Mouse (Mus musculus): ENCODE results near the gene Frmd4b. TPM values are rescaled to one million over a fixed set of nuclear protein-coding genes. Genes with fewer than 3 reads are reported as not detected.

Gene Frmd4b
- polyA plus RNA-seq, 1 experiment, result 15.4 TPM

DNA sequence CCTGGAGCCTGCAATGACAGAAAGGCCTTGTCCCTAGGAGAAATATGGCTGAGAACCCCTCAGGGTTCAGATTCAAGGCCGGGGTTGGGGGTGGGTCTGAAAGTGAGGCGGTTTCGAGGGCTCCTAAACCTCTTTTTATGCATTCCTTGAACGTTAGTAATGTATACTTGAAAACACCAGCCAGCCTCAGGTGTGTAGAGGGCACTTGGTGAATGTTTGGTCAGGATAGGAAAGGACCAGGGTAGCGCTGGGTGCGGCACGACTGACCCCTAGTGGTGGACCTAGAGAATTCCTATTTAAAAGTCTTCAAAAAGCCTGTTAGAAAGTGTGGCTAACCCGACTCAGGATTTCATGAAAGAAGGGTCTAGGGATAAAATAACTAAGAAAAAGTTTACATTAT lies 91.2 kb downstream of the Frmd4b start:
- no peak overlapping the region for H3K27ac ChIP-seq (ENCODE audit: control insufficient read depth, insufficient read depth, low read depth, low read length, poor library complexity)
- H3K4me3 ChIP-seq (replicated peaks; ENCODE audit: control insufficient read depth, low read depth, low read length), result no peak overlapping the region
- 21% methylated on average over 8 of the region's 8 CpGs for whole genome bisulfite sequencing
- H3K4me1 ChIP-seq (ENCODE audit: control insufficient read depth, insufficient read depth, low read length), result no peaks in the 10 kb centered on the region
- no peak for TF ChIP-seq POLR2A (IDR thresholded peaks at IDR 0.05; ENCODE audit: borderline replicate concordance, control insufficient read depth, low read depth, low read length)
- TF ChIP-seq CTCF (IDR thresholded peaks at IDR 0.05; ENCODE audit: control insufficient read depth, insufficient read depth, low read length), result peak; percentile 85

DNA sequence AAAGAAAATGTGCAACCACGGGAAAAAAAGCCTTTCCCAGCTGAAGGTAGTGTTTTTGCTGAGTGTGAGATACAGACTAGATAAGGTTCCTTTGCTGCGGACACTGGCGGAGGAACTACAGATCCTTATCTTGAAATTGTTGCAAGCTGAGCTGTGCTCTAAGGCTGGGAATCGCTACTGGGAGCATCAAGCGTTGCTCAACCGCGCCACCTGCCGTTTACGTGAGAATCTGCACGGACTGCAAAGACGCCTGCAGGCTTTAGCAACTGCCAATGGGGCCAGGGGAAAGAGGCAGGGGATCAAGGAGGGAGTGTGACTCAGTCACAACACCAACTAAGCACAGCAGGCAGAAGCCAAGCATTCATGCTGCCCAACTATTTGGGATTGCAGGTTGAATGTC lies 94.2 kb downstream of the Frmd4b start:
- WGBS, result under 1% methylated on average over 11 of the region's 11 CpGs
- Histone ChIP-seq H3K4me3 (replicated peaks; ENCODE audit: control insufficient read depth, low read depth, low read length) (no peak overlapping the region), H3K4me1 (ENCODE audit: control insufficient read depth, insufficient read depth, low read length) (no peaks in the 10 kb centered on the region), H3K27ac (ENCODE audit: control insufficient read depth, insufficient read depth, low read depth, low read length, poor library complexity) (no peak overlapping the region)
- no peak for TF ChIP-seq POLR2A (IDR thresholded peaks at IDR 0.05; ENCODE audit: borderline replicate concordance, control insufficient read depth, low read depth, low read length)
- peak; percentile 89 for TF ChIP-seq CTCF (IDR thresholded peaks at IDR 0.05; ENCODE audit: control insufficient read depth, insufficient read depth, low read length)

DNA sequence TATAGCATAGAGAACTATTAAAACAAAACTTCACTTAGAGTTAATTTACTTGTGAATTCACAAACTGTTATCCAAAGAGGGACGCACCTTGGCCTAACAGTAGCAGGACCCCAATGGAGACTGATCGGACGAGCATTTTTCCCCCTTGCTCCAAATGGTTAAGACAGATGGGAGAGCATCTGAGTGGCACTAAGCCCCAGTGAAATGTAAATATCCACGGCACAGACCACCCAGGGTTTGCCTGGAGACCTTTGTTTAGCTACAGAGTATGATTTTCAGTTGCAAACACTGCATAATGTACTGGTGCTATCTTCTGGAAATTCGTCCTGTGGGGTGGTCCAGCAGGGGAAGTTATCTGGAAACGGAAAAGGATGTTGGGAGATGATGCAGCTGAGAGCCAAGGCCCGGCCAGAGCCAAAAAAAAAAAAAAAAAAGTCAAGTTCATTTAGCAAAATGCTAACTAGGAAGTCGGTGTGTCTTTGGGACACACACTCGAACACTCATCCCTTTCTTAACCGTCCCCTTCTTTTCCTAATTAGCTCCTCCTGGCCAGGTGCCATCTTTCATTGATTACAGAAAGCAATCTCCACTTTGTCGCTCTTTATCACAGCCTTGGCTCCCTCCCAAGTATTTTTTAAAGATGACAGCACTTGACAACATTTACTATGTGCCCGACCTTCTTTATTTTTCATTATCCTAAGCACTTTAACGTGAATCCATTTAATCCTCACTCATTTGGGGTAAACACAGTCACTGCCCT lies 95.9 kb downstream of the Frmd4b start:
- TF ChIP-seq CTCF (IDR thresholded peaks at IDR 0.05; ENCODE audit: control insufficient read depth, insufficient read depth, low read length), result no peak
- no peak for TF ChIP-seq POLR2A (IDR thresholded peaks at IDR 0.05; ENCODE audit: borderline replicate concordance, control insufficient read depth, low read depth, low read length)
- no peak overlapping the region for H3K4me3 ChIP-seq (replicated peaks; ENCODE audit: control insufficient read depth, low read depth, low read length)
- H3K4me1 ChIP-seq (ENCODE audit: control insufficient read depth, insufficient read depth, low read length), result no peaks in the 10 kb centered on the region
- no peak overlapping the region for H3K27ac ChIP-seq (ENCODE audit: control insufficient read depth, insufficient read depth, low read depth, low read length, poor library complexity)
- 69% methylated on average over 13 of the region's 13 CpGs for WGBS

DNA sequence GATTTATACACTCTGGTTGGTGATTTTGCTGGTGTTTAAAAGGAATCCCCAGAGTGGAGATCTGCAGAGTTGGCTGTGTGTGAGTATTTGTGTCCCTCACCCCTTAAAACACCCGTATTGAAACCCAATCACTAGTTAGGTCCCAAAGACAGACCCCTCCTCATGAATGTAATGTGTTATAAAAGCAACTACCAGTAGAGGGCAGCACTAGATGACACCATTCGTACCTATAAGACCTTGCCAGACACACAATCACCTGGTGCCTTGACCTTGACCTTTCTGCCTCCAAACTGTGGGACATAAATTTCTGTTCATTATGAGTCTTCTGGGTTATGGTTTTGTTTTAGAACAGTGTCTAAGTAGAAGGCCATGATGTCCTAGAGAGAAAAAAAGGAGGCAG lies 96.8 kb downstream of the Frmd4b start:
- Histone ChIP-seq H3K4me1 (ENCODE audit: control insufficient read depth, insufficient read depth, low read length) (no peaks in the 10 kb centered on the region), H3K4me3 (replicated peaks; ENCODE audit: control insufficient read depth, low read depth, low read length) (no peak overlapping the region), H3K27ac (ENCODE audit: control insufficient read depth, insufficient read depth, low read depth, low read length, poor library complexity) (no peak overlapping the region)
- no peak for TF ChIP-seq POLR2A (IDR thresholded peaks at IDR 0.05; ENCODE audit: borderline replicate concordance, control insufficient read depth, low read depth, low read length)
- TF ChIP-seq CTCF (IDR thresholded peaks at IDR 0.05; ENCODE audit: control insufficient read depth, insufficient read depth, low read length), result no peak
- 47% methylated on average over 2 of the region's 2 CpGs for WGBS

DNA sequence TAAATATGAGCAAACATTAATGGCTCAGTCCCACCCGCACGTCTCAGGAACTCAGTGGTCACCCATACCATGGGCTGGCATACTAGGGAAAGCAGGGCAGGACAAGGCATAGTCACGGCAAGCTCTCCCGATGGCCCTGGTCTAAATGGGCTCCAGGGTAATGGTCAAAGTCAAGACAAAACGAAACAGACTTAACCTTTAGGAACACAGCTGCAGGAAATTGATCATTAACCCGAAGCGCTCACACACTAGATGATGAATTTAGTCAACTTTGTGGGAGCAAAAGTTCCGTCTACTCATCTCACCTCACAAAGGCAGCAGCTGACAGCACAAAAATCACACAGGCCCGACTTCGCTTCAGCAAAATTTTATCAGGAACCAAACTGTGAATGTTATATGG lies 97.8 kb downstream of the Frmd4b start:
- no peaks in the 10 kb centered on the region for H3K4me1 ChIP-seq (ENCODE audit: control insufficient read depth, insufficient read depth, low read length)
- H3K4me3 ChIP-seq (replicated peaks; ENCODE audit: control insufficient read depth, low read depth, low read length), result no peak overlapping the region
- TF ChIP-seq CTCF (IDR thresholded peaks at IDR 0.05; ENCODE audit: control insufficient read depth, insufficient read depth, low read length) (no peak), POLR2A (IDR thresholded peaks at IDR 0.05; ENCODE audit: borderline replicate concordance, control insufficient read depth, low read depth, low read length) (no peak)
- WGBS, result 85% methylated on average over 10 of the region's 10 CpGs
- no peak overlapping the region for H3K27ac ChIP-seq (ENCODE audit: control insufficient read depth, insufficient read depth, low read depth, low read length, poor library complexity)

DNA sequence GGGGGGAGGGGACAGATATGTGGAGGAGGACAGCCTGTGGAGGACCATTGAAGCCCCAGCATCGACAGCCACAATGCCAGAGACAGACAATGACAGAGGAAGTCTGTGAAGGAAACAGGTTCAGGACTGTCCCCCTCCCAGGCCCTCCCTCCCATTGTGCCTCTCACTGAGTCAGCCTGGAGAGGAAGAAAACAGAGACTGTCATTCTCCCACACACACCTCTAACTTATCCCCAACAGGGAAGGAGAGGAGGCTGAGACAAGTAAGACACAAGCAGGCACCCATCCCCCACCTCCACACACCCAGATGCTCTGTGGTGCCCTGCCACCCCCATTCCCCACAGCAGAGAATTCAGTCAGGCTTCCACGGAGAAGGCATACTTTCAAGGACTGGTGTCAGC lies 98.9 kb downstream of the Frmd4b start:
- Histone ChIP-seq H3K27ac (ENCODE audit: control insufficient read depth, insufficient read depth, low read depth, low read length, poor library complexity) (no peak overlapping the region), H3K4me1 (ENCODE audit: control insufficient read depth, insufficient read depth, low read length) (no peaks in the 10 kb centered on the region), H3K4me3 (replicated peaks; ENCODE audit: control insufficient read depth, low read depth, low read length) (no peak overlapping the region)
- TF ChIP-seq POLR2A (IDR thresholded peaks at IDR 0.05; ENCODE audit: borderline replicate concordance, control insufficient read depth, low read depth, low read length) (no peak), CTCF (IDR thresholded peaks at IDR 0.05; ENCODE audit: control insufficient read depth, insufficient read depth, low read length) (no peak)
- WGBS, result 12% methylated on average over 2 of the region's 2 CpGs

DNA sequence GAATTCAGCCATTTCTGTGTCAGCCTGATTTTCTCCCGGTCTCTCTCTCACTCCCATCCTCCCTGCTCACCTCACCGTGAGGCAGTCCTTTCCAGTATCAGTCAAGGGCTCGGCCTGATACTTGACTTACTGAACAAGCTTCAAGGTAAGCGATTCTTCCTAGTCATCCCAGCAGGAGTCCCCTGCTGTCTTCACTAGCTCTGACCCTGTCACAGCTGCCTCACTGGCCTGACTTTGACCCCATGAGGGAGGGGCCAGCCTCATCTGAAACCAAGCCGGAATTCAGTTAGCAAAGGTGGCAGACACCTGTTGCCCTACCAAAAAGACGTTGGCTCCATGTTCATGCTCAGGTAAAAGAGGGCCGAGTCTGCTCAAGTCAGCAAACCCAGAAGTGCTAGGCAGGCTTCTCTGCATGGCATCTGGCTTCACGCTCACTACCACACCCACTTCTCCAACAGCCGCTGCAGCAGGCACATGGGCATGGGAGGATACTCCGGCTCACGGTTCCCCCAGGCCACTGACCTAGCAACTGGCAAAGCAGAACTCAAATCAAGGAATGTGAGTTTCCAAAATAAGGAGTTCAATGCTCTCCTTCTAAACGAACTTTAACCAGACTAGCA lies 99.6 kb downstream of the Frmd4b start:
- Histone ChIP-seq H3K4me3 (replicated peaks; ENCODE audit: control insufficient read depth, low read depth, low read length) (no peak overlapping the region), H3K27ac (ENCODE audit: control insufficient read depth, insufficient read depth, low read depth, low read length, poor library complexity) (no peak overlapping the region), H3K4me1 (ENCODE audit: control insufficient read depth, insufficient read depth, low read length) (no peaks in the 10 kb centered on the region)
- WGBS, result 75% methylated on average over 12 of the region's 12 CpGs
- TF ChIP-seq CTCF (IDR thresholded peaks at IDR 0.05; ENCODE audit: control insufficient read depth, insufficient read depth, low read length) (no peak), POLR2A (IDR thresholded peaks at IDR 0.05; ENCODE audit: borderline replicate concordance, control insufficient read depth, low read depth, low read length) (no peak)

DNA sequence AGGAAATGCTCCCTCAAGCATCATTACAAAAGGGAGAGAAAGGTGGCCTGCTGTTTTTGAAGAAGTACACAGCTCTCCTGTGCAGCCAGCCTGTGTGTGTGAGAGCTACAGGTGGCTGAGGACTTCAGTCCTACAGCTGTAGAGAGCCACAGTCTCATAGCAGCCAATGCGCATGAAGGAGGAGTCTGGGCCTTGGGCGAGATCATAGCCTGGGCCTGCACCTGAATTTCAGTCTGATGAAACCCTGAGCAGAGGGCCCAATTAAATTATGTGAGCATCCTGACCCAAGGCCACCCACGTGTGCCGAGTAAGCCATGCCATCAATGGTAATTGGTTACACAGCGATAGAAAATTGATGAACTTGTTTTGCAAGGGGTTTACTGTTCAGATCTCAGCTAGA lies 100.4 kb downstream of the Frmd4b start:
- H3K4me3 ChIP-seq (replicated peaks; ENCODE audit: control insufficient read depth, low read depth, low read length), result no peak overlapping the region
- no peak overlapping the region for H3K27ac ChIP-seq (ENCODE audit: control insufficient read depth, insufficient read depth, low read depth, low read length, poor library complexity)
- WGBS, result 80% methylated on average over 5 of the region's 5 CpGs
- H3K4me1 ChIP-seq (ENCODE audit: control insufficient read depth, insufficient read depth, low read length), result no peaks in the 10 kb centered on the region
- TF ChIP-seq POLR2A (IDR thresholded peaks at IDR 0.05; ENCODE audit: borderline replicate concordance, control insufficient read depth, low read depth, low read length) (no peak), CTCF (IDR thresholded peaks at IDR 0.05; ENCODE audit: control insufficient read depth, insufficient read depth, low read length) (no peak)

Data from bone marrow, adult 2 months (tissue).